Mouse (Mus musculus): Measurements from ENCODE around the gene Iqch.

- TF ChIP-seq CTCF (IDR thresholded peaks at IDR 0.05; ENCODE audit: low read depth) (no peak), EP300 (IDR thresholded peaks at IDR 0.05; ENCODE audit: low read depth) (no peak)
Observed at GRCm38 (mm10) chr9:63561931-63562330, 40.4 kb downstream of the Iqch start.

Measured in liver, postnatal 0 days (tissue).